Mouse (Mus musculus) CH12.LX (cell line): ENCODE data around the gene Angel2.

Experiments used
- CTCF ChIP-seq, 2 experiments: IDR thresholded peaks in 1 of 2; conservative IDR thresholded peaks in 1 of 2; 2 replicates each; pipeline ENCODE4 v1.5.1; 2011 to 2012; ENCODE audit warnings: low read depth in 2 of 2, low read length in 2 of 2, improper control_type of control experiment in 1 of 2, inconsistent platforms in 1 of 2, mild to moderate bottlenecking in 1 of 2, moderate library complexity in 1 of 2
- E2F4 ChIP-seq: IDR thresholded peaks from 2 replicates; pipeline ENCODE4 v1.6.1; 2011; ENCODE audit warnings: low read depth, low read length, improper control_type of control experiment; ENCODE audit not compliant: insufficient replicate concordance
- EP300 ChIP-seq: IDR thresholded peaks from 2 replicates; pipeline ENCODE4 v1.6.1; 2011; ENCODE audit warnings: low read length, improper control_type of control experiment
- ETS1 ChIP-seq: conservative IDR thresholded peaks from 2 replicates; pipeline ENCODE4 v1.6.1; 2012; ENCODE audit warnings: low read depth, mild to moderate bottlenecking, inconsistent platforms, low read length, improper control_type of control experiment, moderate library complexity
- HCFC1 ChIP-seq: IDR thresholded peaks from 2 replicates; pipeline ENCODE4 v1.6.1; 2012; ENCODE audit warnings: low read depth, mild to moderate bottlenecking, inconsistent platforms, low read length, improper control_type of control experiment
- KAT2A ChIP-seq: IDR thresholded peaks from 2 replicates; pipeline ENCODE4 v1.6.1; 2012; ENCODE audit warnings: low read length, improper control_type of control experiment, inconsistent platforms; ENCODE audit not compliant: insufficient replicate concordance
- MEF2A ChIP-seq: IDR thresholded peaks from 2 replicates; pipeline ENCODE4 v1.6.1; 2014; ENCODE audit warnings: low read depth, mild to moderate bottlenecking, inconsistent platforms, low read length, improper control_type of control experiment, borderline replicate concordance
- NRF1 ChIP-seq: IDR thresholded peaks from 2 replicates; pipeline ENCODE4 v1.6.1; 2014; ENCODE audit warnings: low read depth, mild to moderate bottlenecking, inconsistent platforms, low read length, improper control_type of control experiment, moderate library complexity
- POLR2A ChIP-seq: IDR thresholded peaks from 2 replicates; pipeline ENCODE4 v1.6.1; 2011; ENCODE audit warnings: low read depth, mild to moderate bottlenecking, improper control_type of control experiment, low read length
- TBP ChIP-seq: conservative IDR thresholded peaks from 2 replicates; pipeline ENCODE4 v1.6.1; 2011; ENCODE audit warnings: low read depth, low read length, improper control_type of control experiment
- USF1 ChIP-seq: IDR thresholded peaks from 2 replicates; pipeline ENCODE4 v1.6.1; 2014; ENCODE audit warnings: low read depth, mild to moderate bottlenecking, inconsistent platforms, low read length, improper control_type of control experiment
- ZC3H11A ChIP-seq: IDR thresholded peaks from 2 replicates; pipeline ENCODE4 v1.6.1; 2012; ENCODE audit warnings: low read depth, mild to moderate bottlenecking, inconsistent platforms, low read length, improper control_type of control experiment
- ZKSCAN1 ChIP-seq: IDR thresholded peaks from 2 replicates; pipeline ENCODE4 v1.6.1; 2012; ENCODE audit warnings: low read depth, inconsistent platforms, low read length, improper control_type of control experiment, borderline replicate concordance
- ZNF384 ChIP-seq: IDR thresholded peaks from 2 replicates; pipeline ENCODE4 v1.6.1; 2012; ENCODE audit warnings: low read depth, low read length, improper control_type of control experiment, inconsistent platforms

DNA sequence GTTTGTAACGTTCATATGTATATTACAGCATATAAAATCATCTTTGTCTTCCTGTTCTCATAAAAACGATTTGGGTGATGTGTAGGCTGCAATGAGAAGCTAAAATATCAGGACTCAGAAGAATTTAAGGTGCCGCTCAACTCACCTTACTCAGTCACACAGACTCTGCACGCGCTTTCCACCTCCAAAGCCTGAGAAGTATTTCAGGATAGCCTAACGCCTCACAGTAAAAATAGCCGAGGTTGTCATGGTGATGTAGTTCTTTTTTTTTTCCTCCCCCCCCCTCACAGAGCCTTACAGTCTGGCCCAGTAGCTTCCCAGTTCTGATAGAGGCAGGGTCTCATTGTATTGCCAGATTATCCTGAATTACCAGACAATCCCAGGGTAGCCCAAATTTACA, 6.0 kb upstream of the Angel2 start:
- no peak for TF ChIP-seq POLR2A
- no peak for TF ChIP-seq ZC3H11A
- no peak for TF ChIP-seq CTCF (conservative IDR thresholded peaks at IDR 0.05 in 1 of 2, IDR thresholded peaks at IDR 0.05 in 1 of 2; ENCODE audit: low read depth in 2 of 2, low read length in 2 of 2)
- TF ChIP-seq NRF1 = no peak
- no peak for TF ChIP-seq KAT2A
- no peak for TF ChIP-seq EP300
- TF ChIP-seq MEF2A = no peak
- TF ChIP-seq ZNF384 = 0 out of 2 replicates have a peak, but pooled peaks have one; percentile 28
- no peak for TF ChIP-seq HCFC1
- TF ChIP-seq ETS1 = no peak
- TF ChIP-seq ZKSCAN1 = no peak
- no peak for TF ChIP-seq USF1
- TF ChIP-seq TBP = no peak
- no peak for TF ChIP-seq E2F4
